Mouse (Mus musculus): ENCODE measurements around the gene Fkbp4.

Fkbp4 gene

DNA sequence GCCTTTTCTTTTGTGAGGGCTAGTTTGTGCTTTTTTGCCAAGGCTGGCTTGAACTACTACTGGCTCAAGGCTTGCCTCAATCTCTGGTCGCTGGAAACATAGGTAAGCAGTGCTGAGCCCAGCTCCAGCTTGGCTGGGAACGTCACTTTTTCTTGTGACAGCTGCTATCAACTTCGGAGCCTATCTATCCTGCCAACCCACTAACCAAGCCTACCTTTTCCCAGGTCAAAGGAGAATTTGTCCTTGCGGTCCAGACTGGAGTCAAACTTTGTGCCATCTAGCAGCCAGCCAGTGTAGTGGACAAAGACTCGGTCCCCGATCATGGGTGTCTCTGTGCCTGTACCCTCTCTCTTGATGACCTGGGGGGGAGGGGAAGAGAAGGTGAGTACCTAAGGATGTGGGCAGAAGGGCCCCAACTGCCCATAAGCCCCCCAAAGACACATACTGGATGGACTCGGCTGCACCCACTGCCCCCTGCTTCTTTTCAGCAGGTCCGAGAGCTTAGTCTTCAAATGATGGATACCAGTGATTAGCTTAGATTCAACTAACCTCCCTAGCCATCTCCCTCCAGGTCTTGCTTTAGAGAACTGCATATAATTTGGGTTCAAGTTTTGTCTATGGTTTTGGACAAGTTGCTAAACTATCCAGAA, 2.0 kb downstream of the Fkbp4 start:
- DNase-seq: no peak

DNA sequence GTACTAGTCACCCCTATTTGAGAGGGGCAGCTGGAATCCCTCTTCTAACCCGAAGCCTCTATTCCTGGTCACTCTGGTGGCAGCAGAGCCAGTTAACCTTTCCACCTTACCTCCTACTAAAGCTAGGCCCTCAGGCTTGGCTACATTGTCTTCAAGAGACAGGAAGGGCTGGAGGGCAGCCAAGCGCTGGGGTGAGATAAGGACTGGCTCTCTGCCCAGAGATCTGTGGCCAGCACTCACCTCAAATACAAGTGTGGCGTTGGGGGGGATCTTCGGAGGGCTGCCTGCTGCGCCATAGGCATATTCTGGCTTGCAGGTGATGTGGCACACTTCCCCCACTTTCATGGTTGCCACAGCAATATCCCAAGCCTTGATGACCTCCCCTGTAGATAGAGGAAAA, 3.0 kb downstream of the Fkbp4 start:
- peak; percentile 86 for DNase-seq

DNA sequence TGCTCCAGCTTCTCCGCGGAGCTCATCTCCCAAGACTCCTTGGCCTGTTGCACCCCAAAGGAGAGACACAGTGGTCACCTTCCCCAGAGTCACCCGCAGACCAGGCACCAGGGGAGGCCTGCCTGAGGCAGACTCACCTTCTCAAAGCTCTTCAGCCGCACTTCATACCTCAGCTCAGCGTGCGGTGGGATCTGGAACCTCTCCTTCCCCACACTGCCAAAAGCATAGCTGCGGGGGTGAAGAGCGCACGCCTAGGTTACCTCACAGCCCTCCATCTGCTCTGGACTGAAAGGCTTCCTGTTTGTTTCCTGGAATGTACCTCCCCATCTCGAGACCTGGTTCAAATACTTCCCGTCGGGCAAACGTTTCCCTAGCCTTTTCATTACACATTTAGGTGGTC, 4.9 kb downstream of the Fkbp4 start:
- DNase-seq: no peak

DNA sequence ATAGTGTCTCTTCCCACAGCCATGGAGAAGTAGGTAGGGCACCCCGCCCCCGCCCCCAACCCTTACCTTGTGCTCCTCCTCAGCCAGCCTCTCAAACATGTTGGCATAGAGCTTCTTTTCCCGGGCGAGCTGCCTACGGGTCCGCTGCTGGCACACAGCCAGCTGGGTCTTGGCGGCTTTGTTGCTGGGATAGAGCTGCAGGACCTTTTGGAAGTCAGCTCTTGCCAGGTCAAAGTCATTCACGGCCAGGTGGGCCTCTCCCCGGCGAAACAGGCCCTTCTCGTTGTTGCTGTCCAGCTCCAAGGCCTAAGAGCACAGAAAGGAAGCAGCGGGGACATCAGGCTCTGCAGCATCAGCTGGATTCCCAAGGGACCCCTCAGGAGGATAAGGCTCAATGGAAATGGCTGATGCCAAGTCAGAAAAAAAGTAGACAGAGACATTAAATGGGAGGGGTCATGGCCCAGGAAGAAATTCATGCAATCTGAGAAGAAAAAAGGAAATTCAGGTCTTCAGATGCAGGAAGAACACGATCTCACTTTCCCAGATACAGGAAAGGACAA, 6.0 kb downstream of the Fkbp4 start:
- DNase-seq: no peak

DNA sequence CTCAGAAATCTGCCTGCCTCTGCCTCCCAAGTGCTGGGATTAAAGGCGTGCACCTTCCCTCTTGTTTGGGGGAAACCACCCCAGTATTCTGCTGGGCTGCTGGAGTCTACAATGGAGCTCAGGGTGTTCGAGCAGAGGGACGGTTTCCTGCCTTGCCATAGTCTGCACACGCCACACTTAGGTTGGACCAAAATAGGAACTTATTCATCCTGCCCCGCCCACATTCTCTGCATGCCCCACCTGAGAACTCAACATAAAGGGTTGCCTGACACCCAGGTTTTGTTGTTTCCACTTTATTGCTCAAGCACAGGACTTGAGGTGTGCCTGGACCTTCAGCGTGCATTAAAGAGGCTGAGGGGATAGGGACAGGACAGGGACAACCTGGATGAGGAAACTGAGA, 8.7 kb downstream of the Fkbp4 start:
- no peak for DNase-seq

DNA sequence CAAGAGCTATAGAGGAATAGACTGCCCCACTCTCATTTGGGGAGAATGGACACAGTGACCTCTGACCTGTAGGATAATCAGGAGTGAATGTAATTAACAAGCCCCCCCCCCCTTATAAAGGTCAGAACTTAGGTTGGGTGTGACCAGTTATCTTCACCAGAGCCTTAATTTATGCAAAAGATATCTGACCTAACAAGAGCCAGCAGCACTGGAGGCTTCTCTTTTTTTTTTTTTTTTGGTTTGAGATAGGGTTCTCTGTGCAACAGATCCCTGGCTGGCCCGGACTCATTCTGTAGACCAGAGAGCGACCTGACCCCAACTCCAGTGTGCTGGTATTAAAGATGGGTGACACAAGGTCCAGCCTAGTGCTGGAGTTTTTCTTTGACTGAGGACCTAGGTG, 9.2 kb downstream of the Fkbp4 start:
- DNase-seq: no peak

DNA sequence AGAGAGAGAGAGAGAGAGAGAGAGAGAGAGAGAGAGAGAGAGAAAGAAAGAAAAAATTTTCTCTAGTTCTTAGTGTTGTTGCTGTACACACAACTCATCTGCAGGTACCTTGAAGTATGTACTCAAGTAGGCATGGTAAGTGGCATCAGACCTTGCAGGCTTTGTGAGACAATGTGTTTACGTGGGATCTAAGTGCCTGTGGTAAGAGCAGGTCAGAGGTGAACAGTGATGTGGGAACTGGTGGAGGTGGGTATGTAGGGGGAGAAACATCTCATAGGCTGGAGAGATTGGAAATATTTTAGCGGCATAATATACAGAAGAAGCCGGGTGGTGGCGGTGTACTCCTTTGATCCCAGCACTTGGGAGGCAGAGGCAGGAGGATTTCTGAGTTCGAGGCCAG, 10.9 kb downstream of the Fkbp4 start:
- no peak for DNase-seq

DNA sequence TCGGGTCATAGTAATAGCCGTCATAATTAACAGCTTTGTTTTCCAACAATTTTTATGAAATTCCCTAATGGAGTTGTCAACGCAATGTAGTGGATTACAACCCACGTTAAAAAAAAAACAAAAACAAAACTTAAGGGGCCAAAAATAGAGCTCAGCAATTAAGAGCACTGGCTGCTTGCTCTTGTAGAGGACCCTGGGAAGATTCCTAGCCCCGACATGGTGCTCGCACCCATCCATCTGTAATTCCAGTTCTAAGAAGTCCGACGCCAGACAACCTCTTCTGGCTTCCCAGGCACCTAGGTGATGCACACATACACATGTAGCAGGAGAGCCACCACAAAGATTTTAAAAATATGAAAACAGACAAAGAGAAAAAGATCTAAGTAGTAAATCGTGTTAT, 13.4 kb downstream of the Fkbp4 start:
- DNase-seq: no peak

DNA sequence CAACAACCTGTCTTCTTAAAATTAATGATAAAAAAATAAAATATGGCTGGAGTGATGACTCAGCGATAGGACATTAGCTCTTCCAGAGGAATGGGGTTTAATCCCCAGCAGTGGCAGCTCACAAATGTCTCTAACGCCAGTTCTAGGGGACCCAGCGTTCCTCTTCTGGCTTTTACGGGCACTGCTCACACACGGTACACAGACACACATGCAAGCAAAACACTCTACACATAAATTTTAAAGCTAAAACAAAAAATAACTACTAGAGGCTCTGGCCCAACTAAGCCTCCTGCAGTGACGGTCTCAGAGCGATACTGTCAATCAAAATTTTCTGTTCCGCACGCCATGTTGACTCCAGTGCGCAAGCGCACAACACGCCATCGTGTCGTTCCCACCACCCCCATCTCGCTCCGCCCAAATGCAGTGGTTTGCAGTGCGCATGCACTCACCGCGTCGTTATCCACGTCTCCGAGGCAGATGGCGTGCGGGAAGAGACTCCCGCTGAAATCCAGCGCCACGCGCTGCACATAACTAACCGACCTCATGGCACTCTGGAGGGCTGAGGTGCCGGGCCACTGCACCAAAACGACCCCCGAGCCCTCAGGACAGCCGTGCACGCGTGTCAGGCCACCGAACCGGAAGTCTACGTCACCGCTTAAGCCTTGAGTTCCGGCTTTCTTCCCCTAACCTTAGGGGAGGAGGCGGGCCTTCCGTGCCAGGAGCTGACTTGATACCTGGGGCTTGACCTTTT, 14.0 kb downstream of the Fkbp4 start, which contains the start of gene Itfg2:
Gene Itfg2 (minus strand): TSS at position 663 of the 751 bp plus-strand sequence.
- peak; percentile 96 for DNase-seq

DNA sequence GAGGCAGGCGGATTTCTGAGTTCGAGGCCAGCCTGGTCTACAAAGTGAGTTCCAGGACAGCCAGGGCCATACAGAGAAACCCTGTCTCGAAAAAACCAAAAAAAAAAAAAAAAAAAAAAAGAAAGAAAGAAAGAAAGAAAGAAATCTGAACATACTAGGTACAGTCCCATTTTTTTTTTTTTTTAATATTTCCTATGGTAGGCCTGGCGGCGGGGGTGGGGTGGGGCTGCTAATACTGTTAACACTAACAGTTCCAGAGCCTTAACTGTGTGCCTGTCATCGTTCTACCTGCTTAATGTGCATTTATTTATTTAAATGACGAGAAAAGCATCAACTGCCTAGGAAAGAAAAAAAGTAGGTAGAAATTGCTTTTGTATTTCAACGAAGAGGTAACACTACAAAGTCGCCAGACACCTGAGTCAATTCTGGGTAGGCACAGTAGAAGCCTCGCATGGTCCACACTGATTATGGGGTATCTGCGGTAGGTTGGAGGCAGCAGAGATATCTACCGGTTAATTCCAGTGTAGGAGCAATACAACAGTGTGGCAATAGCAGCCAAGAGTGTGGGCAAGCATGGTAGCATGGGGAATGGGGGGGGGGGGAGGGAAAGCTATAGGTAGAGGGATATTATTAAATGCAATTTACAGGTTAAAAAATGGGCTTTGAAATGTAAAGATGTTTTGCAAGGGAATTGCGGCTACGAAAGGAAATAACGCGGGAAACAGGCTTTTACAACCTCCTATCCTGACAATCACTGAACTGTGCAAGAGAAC, 14.8 kb downstream of the Fkbp4 start:
- no peak for DNase-seq

DNA sequence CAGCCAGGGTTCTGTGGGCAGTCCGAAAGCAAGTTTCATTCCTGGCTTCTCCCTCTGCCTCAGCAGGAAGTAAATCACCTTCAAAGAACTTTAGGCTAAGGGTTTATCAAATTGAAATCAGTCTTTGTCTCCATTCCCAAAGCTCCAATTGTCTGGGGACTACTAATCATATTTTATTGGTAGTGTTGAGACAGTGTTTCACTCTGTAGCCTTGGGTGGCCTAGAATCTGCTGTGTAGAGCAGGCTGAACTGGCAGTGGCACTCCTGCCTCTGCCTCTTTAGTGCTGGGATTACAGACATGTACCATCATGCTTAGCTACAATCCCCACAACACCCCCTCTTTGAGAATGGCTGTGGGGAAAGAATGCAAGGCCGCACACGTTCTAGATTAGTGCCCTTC, 17.0 kb downstream of the Fkbp4 start:
- no peak for DNase-seq

DNA sequence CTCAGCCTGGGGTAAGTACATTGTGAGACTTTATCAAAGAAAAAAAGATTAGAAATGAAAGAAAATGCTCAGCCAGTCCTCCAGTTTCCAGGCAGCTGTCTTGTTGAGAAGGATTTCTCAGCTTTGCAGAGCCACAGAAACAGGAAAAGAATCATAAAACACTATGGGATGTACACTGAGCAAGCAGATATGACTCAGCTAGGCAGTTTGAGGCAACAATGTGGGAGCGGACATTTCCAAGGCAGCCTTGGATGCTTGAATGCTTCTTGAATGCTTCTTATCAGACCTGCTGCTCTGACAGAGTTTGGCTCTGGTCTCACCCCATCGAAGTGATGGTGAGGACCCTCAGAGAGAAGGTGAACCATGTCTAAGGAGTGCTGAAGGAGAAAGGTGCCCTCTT, 17.4 kb downstream of the Fkbp4 start:
- no peak for DNase-seq

DNA sequence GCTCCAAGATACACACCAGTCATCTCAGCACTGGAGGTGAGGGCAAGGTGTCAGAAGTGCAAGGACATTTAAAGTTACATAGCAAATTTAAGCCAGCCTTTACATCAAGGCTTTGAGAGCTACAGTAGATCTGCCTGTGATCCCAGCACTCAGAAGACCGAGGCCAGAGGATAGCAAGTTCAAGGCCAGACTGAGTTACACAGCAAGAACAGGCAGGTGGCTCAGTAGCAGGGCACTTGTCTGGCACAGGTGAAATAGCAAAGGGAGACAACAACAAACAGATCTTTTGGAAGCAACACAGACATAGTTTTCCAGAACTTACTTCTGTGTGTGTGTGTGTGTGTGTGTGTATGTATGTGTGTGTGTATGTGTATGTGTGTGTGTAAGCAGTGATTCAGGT, 20.4 kb downstream of the Fkbp4 start:
- DNase-seq: no peak

DNA sequence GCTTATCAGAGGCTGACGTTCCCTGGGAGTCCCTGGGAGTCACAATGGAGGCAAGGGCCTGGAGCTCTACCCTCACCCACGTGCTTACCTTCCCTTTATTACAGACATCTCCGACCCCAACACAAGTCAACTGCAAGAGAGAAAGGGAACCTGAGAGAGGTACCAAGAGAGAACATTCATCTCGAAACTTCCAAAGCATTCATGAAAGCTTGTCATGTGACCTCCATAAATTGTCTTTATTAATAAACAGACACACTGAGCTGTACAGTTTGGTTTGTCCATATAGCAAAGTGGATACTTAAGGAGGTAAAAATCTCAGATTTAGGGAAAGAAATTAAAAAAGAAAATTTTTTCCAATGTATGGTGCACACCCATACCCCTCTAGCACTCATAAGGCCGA, 22.3 kb downstream of the Fkbp4 start:
- no peak for DNase-seq

DNA sequence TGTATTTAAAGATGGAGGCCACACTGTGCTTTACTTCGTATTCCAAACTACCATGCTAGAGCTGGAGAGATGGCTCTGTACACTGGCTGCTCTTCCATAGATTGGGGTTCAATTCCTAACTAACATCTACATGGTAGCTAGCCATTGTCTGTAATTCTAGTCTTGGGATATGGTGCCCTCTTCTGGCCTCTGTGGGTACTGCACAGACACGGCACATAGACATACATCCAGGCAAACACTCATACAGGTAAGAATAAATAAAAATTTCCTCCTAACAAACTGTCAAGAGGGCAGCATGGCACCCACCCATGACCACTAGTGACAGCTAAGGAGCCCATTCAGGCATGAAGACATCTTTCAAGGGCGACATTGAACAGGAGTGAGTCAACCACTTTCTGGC, 27.4 kb downstream of the Fkbp4 start:
- DNase-seq: peak; percentile 58

DNA sequence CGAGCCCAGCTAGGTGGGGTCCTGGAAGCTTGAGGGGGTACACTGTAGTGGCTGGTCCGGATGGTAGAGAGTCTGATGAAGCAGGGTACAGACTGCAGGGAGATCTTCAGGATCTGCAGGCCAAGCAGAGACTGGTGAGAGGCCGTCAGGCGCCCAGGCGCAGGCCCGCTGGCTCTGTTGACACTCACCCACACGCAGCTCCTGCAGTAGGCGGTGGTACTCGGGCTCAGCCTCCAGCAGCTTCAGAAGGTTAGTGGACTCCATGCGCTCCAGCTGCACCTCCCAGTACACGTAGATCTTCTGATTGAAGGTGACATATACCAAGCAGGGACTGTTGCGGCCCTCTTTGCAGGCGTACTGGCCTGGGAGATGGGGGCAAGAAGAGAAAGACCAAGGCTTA, 28.2 kb downstream of the Fkbp4 start:
- DNase-seq: no peak

DNA sequence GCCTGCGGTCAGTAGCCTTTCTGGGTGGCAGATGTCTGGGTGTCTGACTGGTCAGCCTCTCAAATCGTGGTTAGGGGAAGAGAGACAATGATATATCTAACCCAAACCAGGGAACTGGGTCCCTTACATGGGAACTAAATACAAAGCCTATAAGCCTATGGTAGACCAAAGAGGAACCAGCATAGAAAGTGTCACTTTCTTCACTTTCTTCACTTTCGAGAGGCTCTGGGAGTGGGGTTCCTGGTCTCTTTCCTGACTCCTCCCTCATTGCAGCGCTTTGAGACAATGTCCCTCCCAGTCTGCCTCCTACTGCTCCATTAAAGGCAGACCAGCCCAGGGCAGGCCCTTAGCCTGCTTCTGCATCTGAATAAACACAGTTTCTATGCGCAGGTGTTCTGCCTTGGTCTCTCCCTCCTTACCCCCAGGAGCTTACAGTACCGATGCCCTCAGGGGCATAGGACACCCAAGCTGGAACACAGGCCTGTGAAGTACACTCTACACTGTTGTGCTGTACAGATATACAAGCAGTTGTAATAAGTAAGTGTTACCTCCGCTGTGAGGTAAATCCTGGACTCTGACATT, 29.8 kb downstream of the Fkbp4 start:
- peak; percentile 43 for DNase-seq

DNA sequence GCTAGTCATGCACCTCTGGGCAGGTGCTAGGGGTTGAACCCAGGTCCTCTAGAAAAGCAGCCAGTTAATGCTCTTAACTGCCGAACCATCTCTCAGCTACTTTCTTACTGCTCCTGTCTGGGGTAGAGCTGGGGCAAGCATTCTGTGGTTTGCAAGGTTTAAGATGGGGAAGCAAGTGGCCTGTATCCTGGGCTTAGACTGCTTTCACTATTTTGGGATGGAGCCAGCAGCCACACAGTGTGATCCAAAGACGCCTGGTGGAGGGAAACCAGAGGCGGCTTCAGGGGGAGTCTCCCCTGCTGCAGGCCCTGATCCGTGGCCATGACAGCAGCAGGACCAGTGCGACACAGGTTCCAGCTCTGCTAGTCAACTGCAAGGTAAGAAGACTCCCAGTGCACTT, 33.8 kb downstream of the Fkbp4 start:
- no peak for DNase-seq

DNA sequence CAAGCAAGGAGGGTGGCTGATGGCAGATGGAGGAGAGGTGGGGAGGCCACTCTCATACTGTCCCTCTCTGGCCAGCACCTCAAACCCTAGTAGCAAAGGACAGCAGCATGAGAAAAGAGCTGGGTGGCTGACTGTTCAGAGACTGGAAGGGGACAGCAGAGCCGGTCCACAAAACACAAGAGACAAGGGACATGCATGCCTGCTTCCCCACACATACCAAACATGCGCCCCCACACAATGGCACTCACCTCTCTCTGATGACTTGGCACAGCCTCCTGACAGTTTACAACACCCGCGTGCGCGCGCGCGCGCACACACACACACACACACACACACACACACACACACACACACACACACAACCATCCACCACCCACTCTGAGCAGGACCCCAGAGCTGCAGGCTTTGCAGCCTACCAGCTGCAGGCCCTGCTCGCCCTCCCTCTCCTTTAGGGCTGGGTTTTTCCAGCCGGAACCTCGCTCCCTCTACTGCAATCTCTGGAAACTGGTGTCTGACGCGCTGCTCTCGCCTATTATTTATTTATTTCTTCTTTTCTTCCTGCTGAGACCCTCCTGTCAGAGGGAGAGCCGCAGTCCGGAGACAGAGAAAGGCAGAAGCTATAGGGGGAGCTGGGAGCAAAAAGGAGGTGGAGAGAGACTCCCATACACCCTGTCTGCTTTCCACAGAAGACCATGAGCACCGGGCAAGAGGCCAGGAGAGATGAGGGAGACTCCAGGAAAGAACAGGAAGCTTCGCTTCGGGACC, 38.9 kb downstream of the Fkbp4 start:
- DNase-seq: no peak

DNA sequence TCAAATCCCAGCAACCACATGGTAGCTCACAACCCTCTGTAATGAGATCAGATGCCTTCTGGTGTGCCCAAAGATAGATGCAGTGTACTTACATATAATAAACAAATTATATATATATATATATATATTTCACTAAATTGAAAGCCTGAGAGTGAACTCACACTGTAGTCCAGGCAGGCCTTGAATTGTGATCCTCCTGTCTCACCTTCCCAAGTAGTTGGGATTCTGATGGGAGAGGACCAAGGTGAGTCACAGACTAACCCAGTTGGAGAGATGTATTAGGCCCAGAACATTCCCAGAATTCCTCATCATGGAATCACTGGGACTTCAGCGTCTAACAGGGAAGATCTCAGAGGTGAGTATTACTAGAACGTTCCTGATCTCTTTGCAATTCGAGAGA, 39.5 kb downstream of the Fkbp4 start, which contains the start of gene Nrip2:
Gene Nrip2 (plus strand): TSS at position 301 of the 400 bp plus-strand sequence.
- no peak for DNase-seq

DNA sequence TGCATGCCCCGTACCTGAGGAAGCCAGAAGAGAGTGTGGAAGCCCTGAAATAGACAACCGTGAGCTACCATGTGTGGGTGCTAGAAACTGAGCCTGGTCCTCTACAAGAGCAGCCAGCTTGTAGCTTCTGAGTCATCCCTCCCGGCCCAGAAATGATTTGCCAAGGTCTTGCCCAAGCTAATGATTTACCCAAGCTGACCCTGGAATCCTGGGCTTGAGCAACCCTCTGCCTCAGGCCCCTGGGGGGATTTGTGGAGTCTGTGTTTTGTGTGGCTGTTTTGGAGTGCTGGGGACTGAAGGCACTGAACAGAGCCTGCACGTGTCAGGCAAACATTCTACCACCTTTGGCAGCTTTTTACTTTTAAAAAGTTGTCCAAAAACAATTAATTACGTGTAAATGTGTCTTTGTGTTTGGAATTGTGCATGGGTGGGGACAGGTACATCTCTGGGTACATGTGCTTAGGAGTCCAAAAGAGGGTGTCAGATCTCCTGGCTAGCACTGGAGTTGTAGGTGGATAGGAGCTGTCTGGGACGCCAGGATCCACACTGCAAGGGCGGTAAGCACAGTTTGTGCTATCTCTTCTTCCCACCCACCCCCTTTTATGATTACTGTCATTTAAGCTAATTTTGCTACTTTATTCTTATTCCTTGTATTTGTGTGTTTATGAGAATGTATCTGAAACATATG, 40.8 kb downstream of the Fkbp4 start:
- DNase-seq: peak; percentile 80

DNA sequence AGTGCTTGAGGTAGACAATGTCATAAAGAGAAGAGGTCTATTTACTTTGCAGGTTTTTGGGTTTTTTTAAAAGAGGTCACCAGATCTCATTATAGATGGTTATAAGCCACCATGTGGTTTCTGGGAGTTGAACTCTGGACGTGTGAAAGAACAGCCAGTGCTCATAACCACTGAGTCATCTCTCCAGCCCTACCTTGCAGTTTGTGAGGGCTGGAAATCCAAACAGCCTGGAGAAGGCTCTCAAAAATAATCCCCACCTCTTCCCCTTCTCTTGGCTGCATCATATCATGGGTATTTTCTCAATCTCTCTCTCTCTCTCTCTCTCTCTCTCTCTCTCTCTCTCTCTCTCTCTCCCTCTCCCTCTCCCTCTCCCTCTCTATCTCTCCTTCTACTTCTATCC, 47.8 kb downstream of the Fkbp4 start:
- no peak for DNase-seq
